Mouse (Mus musculus) MEL (cell line): Measurements from ENCODE around the gene Gfi1. TPM values are rescaled to one million over a fixed set of nuclear protein-coding genes. Genes with fewer than 3 reads are reported as not detected.
A peak's percentile ranks its signal among the peaks of the same experiment; 100 is the strongest.

Source experiments
- DNase-seq: peaks from one replicate; pipeline ENCODE4 v3.0.0; 2011; ENCODE audit warnings: low read depth, low spot score
- H3K27ac ChIP-seq: 2 replicates; pipeline ENCODE4 v1.5.1; 2012; ENCODE audit warnings: low read depth, mild to moderate bottlenecking, control low read depth, low read length, moderate library complexity; ENCODE audit not compliant: control insufficient read depth
- H3K27me3 ChIP-seq, 2 experiments: fragments of 150-350 bp in 1 of 2; sonication (generic) in 1 of 2; 2 replicates each; pipeline ENCODE4 v1.6.1; 2012; ENCODE audit warnings: low read length in 2 of 2, mild to moderate bottlenecking in 2 of 2, improper control_type of control experiment in 1 of 2, moderate library complexity in 1 of 2; ENCODE audit not compliant: insufficient read depth in 2 of 2, control insufficient read depth in 1 of 2
- H3K36me3 ChIP-seq, 2 experiments: 2 replicates each; pipeline ENCODE4 v1.6.1; 2012 to 2014; ENCODE audit warnings: low read length in 2 of 2, improper control_type of control experiment in 1 of 2, inconsistent platforms in 1 of 2, mild to moderate bottlenecking in 1 of 2; ENCODE audit not compliant: insufficient read depth in 2 of 2, control insufficient read depth in 1 of 2
- H3K4me1 ChIP-seq, 2 experiments: fragments of 150-350 bp in 1 of 2; sonication (generic) in 1 of 2; 2 replicates each; pipeline ENCODE4 v1.6.1; 2012; ENCODE audit warnings: low read length in 2 of 2, improper control_type of control experiment in 1 of 2, mild to moderate bottlenecking in 1 of 2; ENCODE audit not compliant: insufficient read depth in 2 of 2, control insufficient read depth in 1 of 2
- H3K4me3 ChIP-seq, 2 experiments: fragments of 150-350 bp in 1 of 2; sonication (generic) in 1 of 2; 2 replicates each; pipeline ENCODE4 v1.5.1; 2012; ENCODE audit warnings: low read depth in 2 of 2, low read length in 2 of 2, mild to moderate bottlenecking in 2 of 2, moderate library complexity in 2 of 2, control low read depth in 1 of 2, improper control_type of control experiment in 1 of 2; ENCODE audit not compliant: control insufficient read depth in 1 of 2, insufficient read depth in 1 of 2
- H3K79me2 ChIP-seq: 2 replicates; pipeline ENCODE4 v1.6.1; 2012; ENCODE audit warnings: mild to moderate bottlenecking, low read length, moderate library complexity; ENCODE audit not compliant: control insufficient read depth, poor library complexity, insufficient read depth
- H3K9ac ChIP-seq: 2 replicates; pipeline ENCODE4 v1.6.1; 2012; ENCODE audit warnings: low read depth, mild to moderate bottlenecking, control low read depth, low read length, moderate library complexity; ENCODE audit not compliant: control insufficient read depth, poor library complexity, severe bottlenecking
- H3K9me3 ChIP-seq: fragments of 150-350 bp; sonication (generic); replicated peaks from 2 replicates; pipeline ENCODE4 v1.6.1; 2012; ENCODE audit warnings: mild to moderate bottlenecking, low read length, improper control_type of control experiment, moderate library complexity; ENCODE audit not compliant: insufficient read depth
- BHLHE40 ChIP-seq: IDR thresholded peaks from 2 replicates; pipeline ENCODE4 v1.6.1; 2012; ENCODE audit warnings: low read depth, mild to moderate bottlenecking, inconsistent platforms, low read length, improper control_type of control experiment, borderline replicate concordance
- CTCF ChIP-seq, 3 experiments: IDR thresholded peaks in 2 of 3; conservative IDR thresholded peaks in 1 of 3; 2 replicates each; pipeline ENCODE4 v1.5.1; 2011 to 2012; ENCODE audit warnings: low read length in 3 of 3, low read depth in 2 of 3, mild to moderate bottlenecking in 2 of 3, improper control_type of control experiment in 1 of 3, inconsistent platforms in 1 of 3, mixed read lengths in 1 of 3, moderate library complexity in 1 of 3; ENCODE audit not compliant: control insufficient read depth in 1 of 3, insufficient read depth in 1 of 3, poor library complexity in 1 of 3, severe bottlenecking in 1 of 3
- E2F4 ChIP-seq: IDR thresholded peaks from 2 replicates; pipeline ENCODE4 v1.6.1; 2011; ENCODE audit warnings: low read depth, low read length, improper control_type of control experiment, borderline replicate concordance
- ELF1 ChIP-seq: IDR thresholded peaks from 2 replicates; pipeline ENCODE4 v1.6.1; 2014; ENCODE audit warnings: low read depth, mild to moderate bottlenecking, inconsistent platforms, low read length, improper control_type of control experiment, moderate library complexity
- EP300 ChIP-seq, 2 experiments: IDR thresholded peaks; 2 replicates each; pipeline ENCODE4 v1.6.1; 2011; ENCODE audit warnings: improper control_type of control experiment in 2 of 2, low read length in 2 of 2, low read depth in 1 of 2, mild to moderate bottlenecking in 1 of 2
- ETS1 ChIP-seq: IDR thresholded peaks from 2 replicates; pipeline ENCODE4 v1.6.1; 2012; ENCODE audit warnings: low read depth, mild to moderate bottlenecking, inconsistent platforms, low read length, improper control_type of control experiment, moderate library complexity
- GABPA ChIP-seq: IDR thresholded peaks from 2 replicates; pipeline ENCODE4 v1.6.1; 2012; ENCODE audit warnings: low read depth, mild to moderate bottlenecking, inconsistent platforms, low read length, improper control_type of control experiment, moderate library complexity
- GATA1 ChIP-seq: IDR thresholded peaks from 2 replicates; pipeline ENCODE4 v1.6.1; 2011; ENCODE audit warnings: low read depth, low read length, improper control_type of control experiment
- HCFC1 ChIP-seq: IDR thresholded peaks from 2 replicates; pipeline ENCODE4 v1.6.1; 2012; ENCODE audit warnings: low read depth, mild to moderate bottlenecking, inconsistent platforms, low read length, improper control_type of control experiment, moderate library complexity
- MAFK ChIP-seq: IDR thresholded peaks from 2 replicates; pipeline ENCODE4 v1.6.1; 2011; ENCODE audit warnings: low read depth, mild to moderate bottlenecking, low read length, improper control_type of control experiment, borderline replicate concordance
- MEF2A ChIP-seq: IDR thresholded peaks from 2 replicates; pipeline ENCODE4 v1.6.1; 2014; ENCODE audit warnings: low read depth, mild to moderate bottlenecking, inconsistent platforms, low read length, improper control_type of control experiment; ENCODE audit not compliant: poor library complexity, insufficient replicate concordance, severe bottlenecking; ENCODE audit errors: extremely low read depth
- MXI1 ChIP-seq: IDR thresholded peaks from 2 replicates; pipeline ENCODE4 v1.6.1; 2011; ENCODE audit warnings: mild to moderate bottlenecking, low read depth, low read length, improper control_type of control experiment
- MYC ChIP-seq: IDR thresholded peaks from 2 replicates; pipeline ENCODE4 v1.6.1; 2011; ENCODE audit warnings: low read depth, mild to moderate bottlenecking, low read length, improper control_type of control experiment, moderate library complexity
- NELFE ChIP-seq: IDR thresholded peaks from 2 replicates; pipeline ENCODE4 v1.6.1; 2011; ENCODE audit warnings: low read depth, low read length, improper control_type of control experiment
- NRF1 ChIP-seq: IDR thresholded peaks from 2 replicates; pipeline ENCODE4 v1.6.1; 2014; ENCODE audit warnings: low read depth, mild to moderate bottlenecking, inconsistent platforms, low read length, improper control_type of control experiment, moderate library complexity; ENCODE audit not compliant: poor library complexity, insufficient read depth, severe bottlenecking
- POLR2AphosphoS2 ChIP-seq: IDR thresholded peaks from 2 replicates; pipeline ENCODE4 v1.6.1; 2011; ENCODE audit warnings: low read length, improper control_type of control experiment
- POLR2AphosphoS5 ChIP-seq: IDR thresholded peaks from 2 replicates; pipeline ENCODE4 v1.6.1; 2012; ENCODE audit warnings: low read depth, borderline replicate concordance, mild to moderate bottlenecking, inconsistent platforms, low read length, moderate library complexity, mixed read lengths
- RAD21 ChIP-seq: IDR thresholded peaks from 2 replicates; pipeline ENCODE4 v1.6.1; 2011; ENCODE audit warnings: mild to moderate bottlenecking, low read depth, low read length, improper control_type of control experiment
- RCOR1 ChIP-seq: IDR thresholded peaks from 2 replicates; pipeline ENCODE4 v1.6.1; 2012; ENCODE audit warnings: low read depth, mild to moderate bottlenecking, inconsistent platforms, low read length, improper control_type of control experiment
- SIN3A ChIP-seq: IDR thresholded peaks from 2 replicates; pipeline ENCODE4 v1.6.1; 2012; ENCODE audit warnings: low read length, improper control_type of control experiment, inconsistent platforms
- SMC3 ChIP-seq: IDR thresholded peaks from 2 replicates; pipeline ENCODE4 v1.6.1; 2011; ENCODE audit warnings: low read depth, low read length, improper control_type of control experiment
- TBP ChIP-seq: IDR thresholded peaks from 2 replicates; pipeline ENCODE4 v1.8.0; 2011; ENCODE audit warnings: low read depth, low read length, improper control_type of control experiment
- TCF12 ChIP-seq: IDR thresholded peaks from 2 replicates; pipeline ENCODE4 v1.6.1; 2014; ENCODE audit warnings: low read depth, mild to moderate bottlenecking, inconsistent platforms, low read length, improper control_type of control experiment, moderate library complexity
- UBTF ChIP-seq: IDR thresholded peaks from 2 replicates; pipeline ENCODE4 v1.6.1; 2012; ENCODE audit warnings: low read depth, mild to moderate bottlenecking, inconsistent platforms, low read length, improper control_type of control experiment, moderate library complexity, borderline replicate concordance; ENCODE audit not compliant: insufficient read depth
- USF2 ChIP-seq, 2 experiments: IDR thresholded peaks; 2 replicates each; pipeline ENCODE4 v1.6.1; 2011 to 2012; ENCODE audit warnings: improper control_type of control experiment in 2 of 2, low read length in 2 of 2, borderline replicate concordance in 1 of 2, inconsistent platforms in 1 of 2, low read depth in 1 of 2, mild to moderate bottlenecking in 1 of 2; ENCODE audit not compliant: insufficient read depth in 1 of 2
- ZC3H11A ChIP-seq: IDR thresholded peaks from 2 replicates; pipeline ENCODE4 v1.6.1; 2012; ENCODE audit warnings: low read depth, mild to moderate bottlenecking, inconsistent platforms, low read length, improper control_type of control experiment
- ZKSCAN1 ChIP-seq: IDR thresholded peaks from 2 replicates; pipeline ENCODE4 v1.6.1; 2012; ENCODE audit warnings: low read depth, mild to moderate bottlenecking, inconsistent platforms, low read length, improper control_type of control experiment, moderate library complexity
- ZMIZ1 ChIP-seq: IDR thresholded peaks from 2 replicates; pipeline ENCODE4 v1.6.1; 2012; ENCODE audit warnings: low read depth, mild to moderate bottlenecking, inconsistent platforms, low read length, improper control_type of control experiment, moderate library complexity
- polyA plus RNA-seq, 2 experiments: library from polyadenylated mRNA; stranded (reverse) in 1 of 2; unstranded in 1 of 2; fragments of >175 nt in 1 of 2; fragments of >200 nt in 1 of 2; gene quantifications; 2 replicates each; pipeline versions ENCODE4 v1.2.1 to v1.2.4; 2012; ENCODE audit warnings: low replicate concordance in 2 of 2, low read depth in 1 of 2; ENCODE audit not compliant: insufficient read length in 2 of 2, insufficient read depth in 1 of 2, missing spikeins in 1 of 2
- total RNA-seq: library from RNA; depleted of rRNA; stranded (reverse); fragments of 300-350 nt; gene quantifications from 2 replicates; pipeline ENCODE4 v1.2.3, GENCODE M21; 2012

Gene Gfi1
- total and polyA plus RNA-seq, 3 experiments = 0.04 TPM; not detected in 2

- DNase-seq = no peak
- H3K9ac ChIP-seq = no peak overlapping the region
- no peak overlapping the region for H3K4me3 ChIP-seq
- no peak overlapping the region for H3K27ac ChIP-seq
- no peaks in the 10 kb centered on the region for H3K36me3 ChIP-seq
- no peaks in the 10 kb centered on the region for H3K27me3 ChIP-seq
- no peaks in the 10 kb centered on the region for H3K4me1 ChIP-seq
- TF ChIP-seq UBTF (no peak), SIN3A (no peak), POLR2AphosphoS5 (no peak), GABPA (no peak), ZKSCAN1 (no peak), MEF2A (no peak), NELFE (no peak), RCOR1 (no peak), CTCF (IDR thresholded peaks at IDR 0.05 in 2 of 3, conservative IDR thresholded peaks at IDR 0.05 in 1 of 3; ENCODE audit: control insufficient read depth in 1 of 3, insufficient read depth in 1 of 3, low read depth in 2 of 3, low read length in 3 of 3, poor library complexity in 1 of 3, severe bottlenecking in 1 of 3) (no peak), ZMIZ1 (no peak), HCFC1 (no peak), TBP (no peak), USF2 (IDR thresholded peaks at IDR 0.05; ENCODE audit: borderline replicate concordance in 1 of 2, insufficient read depth in 1 of 2, low read depth in 1 of 2, low read length in 2 of 2) (no peak), GATA1 (no peak), ELF1 (no peak), MAFK (no peak)
- no peaks in the 10 kb centered on the region for H3K79me2 ChIP-seq
- H3K9me3 ChIP-seq = no peaks in the 10 kb centered on the region
Measured at GRCm38 (mm10) chr5:107681300-107681699, 44.5 kb downstream of the Gfi1 start.

GRCm38 (mm10) chr5:107678392-107678791 is 47.4 kb downstream of the Gfi1 start:
- DNase-seq = peak; percentile 13
- Histone ChIP-seq H3K9me3 (no peaks in the 10 kb centered on the region), H3K9ac (no peak overlapping the region), H3K27ac (no peak overlapping the region), H3K36me3 (no peaks in the 10 kb centered on the region), H3K27me3 (no peaks in the 10 kb centered on the region), H3K79me2 (no peaks in the 10 kb centered on the region), H3K4me1 (no peaks in the 10 kb centered on the region), H3K4me3 (no peak overlapping the region)
- TF ChIP-seq EP300 (IDR thresholded peaks at IDR 0.05; ENCODE audit: low read depth in 1 of 2, low read length in 2 of 2) (no peak), E2F4 (no peak), CTCF (IDR thresholded peaks at IDR 0.05 in 2 of 3, conservative IDR thresholded peaks at IDR 0.05 in 1 of 3; ENCODE audit: control insufficient read depth in 1 of 3, insufficient read depth in 1 of 3, low read depth in 2 of 3, low read length in 3 of 3, poor library complexity in 1 of 3, severe bottlenecking in 1 of 3) (no peak), POLR2AphosphoS2 (no peak), RAD21 (no peak), TCF12 (no peak), RCOR1 (no peak), GABPA (no peak), NRF1 (no peak), NELFE (no peak), MYC (no peak), ETS1 (no peak), UBTF (no peak), ZKSCAN1 (no peak), SMC3 (no peak), MXI1 (no peak), SIN3A (no peak), BHLHE40 (no peak), ZC3H11A (no peak)
